Mouse (Mus musculus) embryonic facial prominence, embryonic 14.5 days (tissue): ENCODE measurements around the gene Zfp457. TPM values are rescaled to one million over a fixed set of nuclear protein-coding genes. Genes with fewer than 3 reads are reported as not detected.
"Not testable (repeated sequence)": the region's sequence is repeated elsewhere in the genome, so short reads cannot be mapped to it uniquely, and the experiment has no call there.

Source experiments
- ATAC-seq: fragments of 200-750 bp; cut with Nextera tagmentation; 2 replicates; pipeline ENCODE4 v1.8.0; 2017; ENCODE audit warnings: low read depth, moderate number of reproducible peaks, moderate TSS enrichment
- DNase-seq: peaks from one replicate; pipeline ENCODE4 v3.0.0-alpha.2; 2015; ENCODE audit warnings: low spot score
- H3K27ac ChIP-seq: fragments of 300-500 bp; sonication (generic); replicated peaks from 2 replicates; pipeline ENCODE4 v1.5.1; 2014; ENCODE audit warnings: low read depth, mild to moderate bottlenecking, low read length, moderate library complexity
- H3K27me3 ChIP-seq: fragments of 300-500 bp; sonication (generic); replicated peaks from 2 replicates; pipeline ENCODE4 v1.6.1; 2014; ENCODE audit warnings: low read length; ENCODE audit not compliant: control insufficient read depth, insufficient read depth
- H3K36me3 ChIP-seq: fragments of 300-500 bp; sonication (generic); 2 replicates; pipeline ENCODE4 v1.6.1; 2014; ENCODE audit warnings: low read length, mixed read lengths; ENCODE audit not compliant: control insufficient read depth, insufficient read depth
- H3K4me1 ChIP-seq: fragments of 300-500 bp; sonication (generic); 2 replicates; pipeline ENCODE4 v1.6.1; 2014; ENCODE audit warnings: antibody characterized with exemption, low read length; ENCODE audit not compliant: control insufficient read depth, insufficient read depth
- H3K4me2 ChIP-seq: fragments of 300-500 bp; sonication (generic); 2 replicates; pipeline ENCODE4 v1.6.1; 2014; ENCODE audit warnings: low read depth, mild to moderate bottlenecking, low read length, moderate library complexity, mixed read lengths
- H3K4me3 ChIP-seq: fragments of 300-500 bp; sonication (generic); 2 replicates; pipeline ENCODE4 v1.5.1; 2014; ENCODE audit warnings: low read depth, mild to moderate bottlenecking, low read length
- H3K9ac ChIP-seq: fragments of 300-500 bp; sonication (generic); 2 replicates; pipeline ENCODE4 v1.6.1; 2014; ENCODE audit warnings: low read depth, mild to moderate bottlenecking, low read length, moderate library complexity, mixed read lengths
- H3K9me3 ChIP-seq: fragments of 300-500 bp; sonication (generic); 2 replicates; pipeline ENCODE4 v1.6.1; 2016; ENCODE audit warnings: low read length; ENCODE audit not compliant: control insufficient read depth
- WGBS: fragments of 180-500 bp; shearing (Covaris S2); extraction: QIAGEN DNeasy Blood & Tissue Kit; methylation state at CpG from one replicate; pipeline ENCODE4 v1.1.7; 2014; 5-methylcytosine and 5-hydroxymethylcytosine counted together
- polyA plus RNA-seq: library from polyadenylated mRNA; unstranded; fragments of >200 nt; fragmentation: Nextera tagmentation; extraction: Ambion mirVana; gene quantifications from 2 replicates; pipeline ENCODE4 v1.2.1, GENCODE M21; 2014

The Zfp457 gene
- 0.68 and 0.83 TPM in 2 replicates for polyA plus RNA-seq

- peak within 1 kb of the TSS; percentile 70 for H3K4me3 ChIP-seq
- H3K27ac ChIP-seq: peak within 1 kb of the TSS; percentile 67
- H3K4me1 ChIP-seq: peaks cover 5% of the 10 kb centered on the region; the same call in 1 of the 2 replicates
- peak; percentile 97 for DNase-seq
- no peaks in the 10 kb centered on the region for H3K9me3 ChIP-seq
- WGBS: 10% methylated on average over 16 of the region's 16 CpGs
- no peaks in the 10 kb centered on the region for H3K36me3 ChIP-seq
- peak within 1 kb of the TSS; percentile 83 for H3K4me2 ChIP-seq
- peak; percentile 98 for ATAC-seq
- no peaks in the 10 kb centered on the region for H3K27me3 ChIP-seq
- H3K9ac ChIP-seq: peak within 1 kb of the TSS; percentile 83
Measured at GRCm38 (mm10) chr13:67305822-67306672, at the start of gene Zfp457. Gene Zfp457, minus strand, starts transcription at chr13:67306485.

DNA sequence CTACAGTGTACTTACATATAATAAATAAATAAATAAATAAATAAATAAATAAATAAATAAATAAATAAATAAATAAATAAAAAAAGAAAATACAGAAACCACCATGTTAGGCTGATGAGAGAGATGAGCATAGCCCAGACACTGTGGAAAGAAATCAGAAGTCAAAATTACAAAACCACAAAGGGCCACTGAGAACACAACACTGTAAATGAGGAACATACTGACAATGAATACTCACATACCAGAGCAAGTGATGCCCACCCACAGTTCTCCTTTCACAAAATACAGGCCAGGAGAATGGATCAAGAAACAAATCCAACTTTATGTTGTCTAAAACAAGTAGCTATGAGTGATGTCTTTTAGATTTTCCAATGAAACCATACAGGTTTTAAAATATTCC lies 45.6 kb upstream of the Zfp457 start:
- no peaks in the 10 kb centered on the region for H3K9me3 ChIP-seq
- DNase-seq: no peak
- H3K4me1 ChIP-seq: no peaks in the 10 kb centered on the region
- ATAC-seq: no peak
- H3K4me3 ChIP-seq: no peak overlapping the region
- no peaks in the 10 kb centered on the region for H3K27me3 ChIP-seq
- no peaks in the 10 kb centered on the region for H3K36me3 ChIP-seq
- H3K27ac ChIP-seq: no peak overlapping the region
- no peak overlapping the region for H3K9ac ChIP-seq
- H3K4me2 ChIP-seq: no peak overlapping the region

GRCm38 (mm10) chr13:67343422-67343821 lies 37.1 kb upstream of the Zfp457 start:
- DNase-seq: no peak
- no peak overlapping the region for H3K4me3 ChIP-seq
- no peaks in the 10 kb centered on the region for H3K4me1 ChIP-seq
- no peak overlapping the region for H3K4me2 ChIP-seq
- no peaks in the 10 kb centered on the region for H3K9me3 ChIP-seq
- no peaks in the 10 kb centered on the region for H3K27me3 ChIP-seq
- WGBS: 84% methylated on average over 2 of the region's 2 CpGs
- no peak overlapping the region for H3K27ac ChIP-seq
- H3K9ac ChIP-seq: no peak overlapping the region
- H3K36me3 ChIP-seq: peaks cover 19% of the 10 kb centered on the region; the same call in 1 of the 2 replicates
- no peak for ATAC-seq

DNA sequence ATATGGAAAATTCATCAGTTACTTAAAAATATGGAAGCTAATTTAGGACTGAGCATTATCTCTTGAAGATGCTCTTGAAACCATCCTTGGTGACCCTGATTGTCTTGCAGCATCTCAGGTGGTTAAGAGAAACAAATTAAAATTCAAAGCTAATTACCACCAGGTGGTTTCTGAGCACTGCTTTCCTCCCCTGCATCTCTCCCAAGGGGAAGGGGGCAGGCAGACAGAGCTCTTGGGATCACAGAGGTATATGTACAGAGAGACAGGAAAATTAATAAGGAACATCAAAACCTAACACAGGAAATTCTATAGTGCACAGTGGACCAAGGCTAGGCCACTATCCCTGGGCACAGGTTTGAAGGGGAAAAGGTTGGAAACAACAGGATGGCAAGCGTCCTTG lies 26.6 kb upstream of the Zfp457 start:
- Histone ChIP-seq H3K4me3 (peak overlapping the region; percentile 59), H3K27me3 (no peaks in the 10 kb centered on the region), H3K36me3 (no peaks in the 10 kb centered on the region), H3K27ac (peak overlapping the region; percentile 79), H3K9me3 (no peaks in the 10 kb centered on the region), H3K9ac (peak overlapping the region; percentile 61), H3K4me2 (peak overlapping the region; percentile 60), H3K4me1 (peaks cover 5% of the 10 kb centered on the region; the same call in 1 of the 2 replicates)
- ATAC-seq (peak; percentile 69), DNase-seq (peak; percentile 30)
- 75% methylated on average over 1 of the region's 1 CpGs for WGBS

- ATAC-seq (peak; percentile 92), DNase-seq (peak; percentile 96)
- peak within 1 kb of the TSS; percentile 79 for H3K27ac ChIP-seq
- H3K9ac ChIP-seq: peak within 1 kb of the TSS; percentile 61
- H3K4me3 ChIP-seq: peak within 1 kb of the TSS; percentile 59
- no peaks in the 10 kb centered on the region for H3K9me3 ChIP-seq
- peak within 1 kb of the TSS; percentile 60 for H3K4me2 ChIP-seq
- H3K36me3 ChIP-seq: no peaks in the 10 kb centered on the region
- no peaks in the 10 kb centered on the region for H3K27me3 ChIP-seq
- peaks cover 5% of the 10 kb centered on the region; the same call in 1 of the 2 replicates for H3K4me1 ChIP-seq
- 14% methylated on average over 17 of the region's 17 CpGs for WGBS
Measured at GRCm38 (mm10) chr13:67332019-67332724, 25.9 kb upstream of the Zfp457 start, which contains the start of gene Zfp595. Gene Zfp595, minus strand, starts transcription at chr13:67332570.

- Histone ChIP-seq H3K4me1 (peaks cover 5% of the 10 kb centered on the region; the same call in 1 of the 2 replicates), H3K4me2 (peak overlapping the region; percentile 83), H3K4me3 (peak overlapping the region; percentile 70), H3K27ac (peak overlapping the region; percentile 58), H3K36me3 (no peaks in the 10 kb centered on the region), H3K27me3 (no peaks in the 10 kb centered on the region), H3K9me3 (no peaks in the 10 kb centered on the region), H3K9ac (peak overlapping the region; percentile 83)
- DNase-seq (peak; percentile 34), ATAC-seq (peak; percentile 39)
- 30% methylated on average over 5 of the region's 5 CpGs for WGBS
Measured at GRCm38 (mm10) chr13:67306718-67307117, 433 bp upstream of the Zfp457 start.

DNA sequence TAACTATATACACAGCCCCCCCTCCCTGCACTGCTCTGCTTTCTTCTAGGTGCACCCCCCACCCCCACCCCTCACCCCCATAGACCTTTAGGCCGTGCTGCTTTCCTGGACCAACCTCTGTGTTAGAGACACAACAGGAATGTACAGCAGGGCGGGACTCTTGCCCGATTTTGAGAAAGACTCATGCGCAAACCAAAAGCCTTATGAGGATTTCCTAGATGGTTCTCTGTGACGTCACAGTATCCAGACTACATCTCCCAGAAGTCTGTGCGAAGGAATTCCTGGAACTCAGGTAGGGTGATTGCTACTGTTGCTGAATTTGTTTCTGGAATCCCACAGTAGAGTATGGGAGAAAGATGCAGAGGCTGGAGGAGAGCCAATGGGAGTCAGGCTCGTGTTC lies 28.0 kb downstream of the Zfp457 start, which contains the start of gene Zfp458:
TSS of gene Zfp458 (minus strand) at position 153 of the 400 bp plus-strand sequence.
- Histone ChIP-seq H3K27ac (no peak within 1 kb of the TSS), H3K9me3 (no peaks in the 10 kb centered on the region), H3K4me2 (peak within 1 kb of the TSS; percentile 29; the same call in 1 of the 2 replicates), H3K36me3 (no peaks in the 10 kb centered on the region), H3K27me3 (no peaks in the 10 kb centered on the region), H3K4me1 (no peaks in the 10 kb centered on the region), H3K4me3 (no peak within 1 kb of the TSS), H3K9ac (no peak within 1 kb of the TSS)
- ATAC-seq (peak; percentile 53; the same call in 1 of the 2 replicates), DNase-seq (peak; percentile 54)
- WGBS: 42% methylated on average over 7 of the region's 7 CpGs

DNA sequence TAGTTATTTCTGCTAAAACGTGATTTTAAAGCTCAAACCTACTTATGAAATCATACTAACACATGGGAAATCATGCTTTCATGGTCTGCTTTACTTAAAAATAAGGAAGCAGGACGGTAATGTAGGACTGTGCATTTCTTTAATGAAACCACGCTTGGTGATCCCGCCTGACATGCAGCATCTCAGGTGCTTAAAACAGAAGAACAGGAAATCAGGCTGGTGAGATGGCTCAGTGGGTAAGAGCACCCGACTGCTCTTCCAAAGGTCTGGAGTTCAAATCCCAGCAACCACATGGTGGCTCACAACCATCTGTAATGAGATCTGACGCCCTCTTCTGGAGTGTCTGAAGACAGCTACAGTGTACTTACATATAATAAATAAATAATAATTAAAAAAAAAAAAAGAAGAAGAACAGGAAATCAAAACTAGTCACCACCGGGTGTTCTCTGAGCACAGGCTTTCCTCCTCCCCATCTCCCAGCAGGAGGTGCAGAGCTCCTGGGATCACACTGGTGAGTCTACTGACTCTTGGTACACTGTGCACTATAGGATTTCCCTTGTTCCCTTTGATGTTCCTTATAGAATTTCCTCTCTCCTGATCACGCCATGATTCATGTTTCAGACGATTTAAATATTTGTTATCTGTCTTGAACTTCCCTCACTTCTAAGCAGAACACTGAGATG lies 36.8 kb downstream of the Zfp457 start:
- ATAC-seq: peak; percentile 56; the same call in 1 of the 2 replicates
- WGBS: 45% methylated on average over 8 of the region's 9 CpGs
- Histone ChIP-seq H3K9ac (peak overlapping the region; percentile 70), H3K4me2 (peak overlapping the region; percentile 69), H3K9me3 (peaks cover 12% of the 10 kb centered on the region; the same call in 1 of the 2 replicates), H3K4me3 (peak overlapping the region; percentile 70)
- H3K36me3 ChIP-seq, H3K27ac ChIP-seq, H3K4me1 ChIP-seq, H3K27me3 ChIP-seq, DNase-seq: not testable (repeated sequence)
